In genomic region chr2:115859371-115860140, GRCm38 (mm10) we compare ENCODE assay signal across 8 mouse cellular contexts.
A peak's percentile ranks its signal among the peaks of the same experiment; 100 is the strongest.
DNase-seq lines count a peak whose midpoint lies in the region; ATAC-seq and TF ChIP-seq lines count a peak whose summit lies in the region.

No protein-coding gene starts in this region.

- H3K9ac ChIP-seq in forebrain, postnatal 0 days: peak overlapping the region; percentile 29
- peak overlapping the region; percentile 47 for H3K9ac ChIP-seq in kidney, embryonic 16.5 days (replicated peaks; ENCODE audit: low read length)
- peak overlapping the region; percentile 24; the same call in 1 of the 2 replicates for H3K9ac ChIP-seq in midbrain, embryonic 16.5 days (ENCODE audit: low read depth, low read length)

- no peaks in the 10 kb centered on the region for H3K9me3 ChIP-seq in forebrain, postnatal 0 days (ENCODE audit: low read length)
- H3K9me3 ChIP-seq in kidney, embryonic 16.5 days (ENCODE audit: low read length): no peaks in the 10 kb centered on the region
- no peaks in the 10 kb centered on the region for H3K9me3 ChIP-seq in midbrain, embryonic 16.5 days (replicated peaks; ENCODE audit: control insufficient read depth, low read length, poor library complexity, severe bottlenecking)

- H3K36me3 ChIP-seq in forebrain, postnatal 0 days (ENCODE audit: insufficient read depth): no peaks in the 10 kb centered on the region; the same call in 1 of the 2 replicates
- H3K36me3 ChIP-seq in kidney, embryonic 16.5 days (ENCODE audit: insufficient read depth, low read length): peaks cover 10% of the 10 kb centered on the region; the same call in 1 of the 2 replicates
- no peaks in the 10 kb centered on the region for H3K36me3 ChIP-seq in midbrain, embryonic 16.5 days (ENCODE audit: control insufficient read depth, insufficient read depth, low read length)

- H3K4me1 ChIP-seq in cerebellum, adult 2 months (ENCODE audit: control insufficient read depth, insufficient read depth, low read length): no peaks in the 10 kb centered on the region; the same call in 1 of the 2 replicates
- H3K4me1 ChIP-seq in forebrain, postnatal 0 days (ENCODE audit: insufficient read depth): peaks cover 18% of the 10 kb centered on the region; the same call in 1 of the 2 replicates
- peaks cover 48% of the 10 kb centered on the region for H3K4me1 ChIP-seq in kidney, embryonic 16.5 days (ENCODE audit: insufficient read depth, low read length)
- peaks cover 11% of the 10 kb centered on the region for H3K4me1 ChIP-seq in midbrain, embryonic 16.5 days (ENCODE audit: control insufficient read depth, insufficient read depth, low read length)

- peak overlapping the region; percentile 48 for H3K4me2 ChIP-seq in forebrain, postnatal 0 days (ENCODE audit: low read depth)
- peak overlapping the region; percentile 63 for H3K4me2 ChIP-seq in kidney, embryonic 16.5 days (replicated peaks; ENCODE audit: low read depth, low read length)
- peak overlapping the region; percentile 32 for H3K4me2 ChIP-seq in midbrain, embryonic 16.5 days (ENCODE audit: low read length)

- no peak overlapping the region for H3K27ac ChIP-seq in cerebellum, adult 2 months (ENCODE audit: insufficient read depth, low read length)
- H3K27ac ChIP-seq in forebrain, postnatal 0 days (ENCODE audit: low read depth, low read length): peak overlapping the region; percentile 88
- H3K27ac ChIP-seq in kidney, embryonic 16.5 days (ENCODE audit: low read length): peak overlapping the region; percentile 95
- peak overlapping the region; percentile 72 for H3K27ac ChIP-seq in midbrain, embryonic 16.5 days (ENCODE audit: low read length)

- TF ChIP-seq POLR2A in cerebellum, adult 2 months (IDR thresholded peaks at IDR 0.05; ENCODE audit: borderline replicate concordance, insufficient read depth, low read length): no peak

- WGBS in cerebellum, adult 2 months: 5% methylated on average over 27 of the region's 27 CpGs
- 2% methylated on average over 27 of the region's 27 CpGs for WGBS in forebrain, postnatal 0 days
- WGBS in kidney, embryonic 16.5 days: under 1% methylated on average over 27 of the region's 27 CpGs
- 2% methylated on average over 27 of the region's 27 CpGs for WGBS in midbrain, embryonic 16.5 days

- H3K27me3 ChIP-seq in cerebellum, adult 2 months (ENCODE audit: control insufficient read depth, insufficient read depth, low read length): peaks cover 15% of the 10 kb centered on the region; the same call in 1 of the 2 replicates
- H3K27me3 ChIP-seq in forebrain, postnatal 0 days (ENCODE audit: insufficient read depth, low read length): peaks cover 6% of the 10 kb centered on the region; the same call in 1 of the 2 replicates
- 0 out of 2 replicates have a peak, but pooled peaks cover 2% of the 10 kb centered on the region for H3K27me3 ChIP-seq in kidney, embryonic 16.5 days (ENCODE audit: insufficient read depth, low read length)
- peaks cover 6% of the 10 kb centered on the region for H3K27me3 ChIP-seq in midbrain, embryonic 16.5 days (ENCODE audit: control insufficient read depth, insufficient read depth, low read depth, low read length)

- peak; percentile 34 for ATAC-seq in forebrain, postnatal 0 days
- ATAC-seq in kidney, embryonic 16.5 days (ENCODE audit: low FRiP score, low TSS enrichment): peak; percentile 76
- peak; percentile 37 for ATAC-seq in midbrain, embryonic 16.5 days

- DNase-seq in cerebellum, postnatal 14 days: peak; percentile 17 to 33
- DNase-seq in cerebellum, adult 2 months: no peak
- DNase-seq in adrenal gland, adult 8-10 months: peak; percentile 75
- DNase-seq in forebrain, postnatal 0 days: peak; percentile 68
- DNase-seq in spleen, adult 12 weeks (ENCODE audit: low spot score): no peak
- DNase-seq in frontal cortex, postnatal 25 days (ENCODE audit: low spot score in 2 of 2): no peak

- no peak overlapping the region for H3K4me3 ChIP-seq in cerebellum, adult 2 months (replicated peaks; ENCODE audit: insufficient read depth, low read depth, low read length)
- peak overlapping the region; percentile 18; the same call in 1 of the 2 replicates for H3K4me3 ChIP-seq in forebrain, postnatal 0 days (ENCODE audit: low read depth, low read length)
- peak overlapping the region; percentile 39 for H3K4me3 ChIP-seq in kidney, embryonic 16.5 days (ENCODE audit: low read length)
- no peak overlapping the region; the same call in 1 of the 2 replicates for H3K4me3 ChIP-seq in midbrain, embryonic 16.5 days (ENCODE audit: low read depth, low read length)

- TF ChIP-seq CTCF in cerebellum, adult 2 months (IDR thresholded peaks at IDR 0.05; ENCODE audit: borderline replicate concordance, insufficient read depth, low read depth, low read length): no peak
- no peak for TF ChIP-seq CTCF in forebrain, postnatal 0 days (IDR thresholded peaks at IDR 0.05; ENCODE audit: low read depth)

Comparison
In these comparisons a context has a peak if more than half of its experiments do, and no peak if none do; other contexts are left out.
1. DNase-seq: peak in cerebellum, postnatal 14 days (2 of 2), adrenal gland, adult 8-10 months (single experiment) and forebrain, postnatal 0 days (single experiment); none in cerebellum, adult 2 months (0 of 2), spleen, adult 12 weeks (single experiment) and frontal cortex, postnatal 25 days (0 of 2).
2. H3K4me3 ChIP-seq: peak in forebrain, postnatal 0 days (single experiment) and kidney, embryonic 16.5 days (single experiment); none in cerebellum, adult 2 months (single experiment) and midbrain, embryonic 16.5 days (single experiment).
3. Peak in every context shown above with its lines, with median percentiles within 50 percentile points of each other: ATAC-seq, H3K4me2 ChIP-seq and H3K9ac ChIP-seq.